Mouse (Mus musculus): ENCODE measurements around the gene Mctp1.

GRCm38 (mm10) chr13:76802926-76803325 is 418.6 kb downstream of the Mctp1 start:
- TF ChIP-seq CTCF (IDR thresholded peaks at IDR 0.05; ENCODE audit: control insufficient read depth, insufficient read depth, insufficient replicate concordance, low read depth, low read length) (no peak), POLR2A (IDR thresholded peaks at IDR 0.05; ENCODE audit: control insufficient read depth, low read depth, low read length) (no peak)
